Mouse (Mus musculus): Measurements from ENCODE around the gene Olfr1076. TPM values are rescaled to one million over a fixed set of nuclear protein-coding genes. Genes with fewer than 3 reads are reported as not detected.
"Not testable (repeated sequence)": the region's sequence is repeated elsewhere in the genome, so short reads cannot be mapped to it uniquely, and the experiment has no call there.

The Olfr1076 gene
- not detected in 2 replicates for polyA plus RNA-seq (2015; fragmentation: Nextera tagmentation; extraction: Ambion mirVana)

DNA sequence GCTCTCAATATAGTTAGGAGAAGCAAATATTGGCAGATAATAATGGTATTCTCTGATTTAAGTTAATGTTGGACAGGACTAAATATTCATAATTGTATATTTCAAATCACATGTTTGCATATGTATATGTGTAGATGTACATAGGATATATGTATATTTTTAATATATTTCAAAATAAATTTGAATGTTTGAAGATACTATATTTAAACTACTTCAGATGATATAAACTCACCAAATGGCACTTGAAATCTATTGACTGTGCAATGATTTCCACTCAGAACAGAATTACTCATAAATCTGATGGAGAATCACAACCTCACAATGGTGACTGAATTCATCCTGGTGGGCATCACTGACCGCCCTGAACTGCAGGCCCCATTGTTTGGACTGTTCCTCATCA, at the start of gene Olfr1076:
Gene Olfr1076, plus strand, starts transcription at position 301 of the 400 bp plus-strand sequence.
- Histone ChIP-seq H3K4me2 (ENCODE audit: low read depth, low read length) (no peak within 1 kb of the TSS), H3K9me3 (replicated peaks; ENCODE audit: control insufficient read depth, low read length) (no peaks in the 10 kb centered on the region), H3K9ac (ENCODE audit: low read length) (no peak within 1 kb of the TSS), H3K27me3 (ENCODE audit: control insufficient read depth, insufficient read depth, low read length) (no peaks in the 10 kb centered on the region), H3K27ac (ENCODE audit: low read length) (no peak within 1 kb of the TSS), H3K4me1 (ENCODE audit: control insufficient read depth, insufficient read depth, low read length) (no peaks in the 10 kb centered on the region), H3K36me3 (ENCODE audit: control insufficient read depth, insufficient read depth, low read length) (no peaks in the 10 kb centered on the region), H3K4me3 (replicated peaks; ENCODE audit: low read length) (no peak within 1 kb of the TSS)
- no peak for ATAC-seq (ENCODE audit: insufficient read depth, low FRiP score)
- WGBS: 78% methylated on average over 1 of the region's 1 CpGs

DNA sequence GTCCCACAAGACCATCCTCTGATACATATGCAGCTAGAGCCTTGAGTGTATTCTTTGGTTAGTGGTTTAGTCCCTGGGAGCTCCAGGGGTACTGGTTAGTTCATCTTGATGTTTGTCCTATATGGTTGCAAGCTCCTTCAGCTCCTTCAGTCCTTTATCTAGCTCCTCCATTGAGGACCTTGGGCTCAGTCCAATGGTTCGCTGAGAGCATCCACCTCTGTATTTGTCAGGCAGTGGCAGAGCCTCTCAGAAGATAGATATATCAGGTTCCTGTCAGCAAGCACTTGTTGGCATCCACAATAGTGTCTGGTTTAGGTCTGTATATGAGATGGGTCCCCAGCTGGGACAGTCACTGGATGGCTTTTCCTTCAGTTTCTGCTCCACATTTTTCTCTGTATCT, 47.8 kb upstream of the Olfr1076 start:
- ATAC-seq (ENCODE audit: insufficient read depth, low FRiP score): no peak
- H3K27ac ChIP-seq (ENCODE audit: low read length): no peak overlapping the region
- no peak overlapping the region for H3K4me2 ChIP-seq (ENCODE audit: low read depth, low read length)
- no peak overlapping the region for H3K9ac ChIP-seq (ENCODE audit: low read length)
- no peaks in the 10 kb centered on the region for H3K27me3 ChIP-seq (ENCODE audit: control insufficient read depth, insufficient read depth, low read length)
- WGBS: 61% methylated on average over 1 of the region's 1 CpGs
- H3K36me3 ChIP-seq (ENCODE audit: control insufficient read depth, insufficient read depth, low read length): no peaks in the 10 kb centered on the region
- no peaks in the 10 kb centered on the region for H3K9me3 ChIP-seq (replicated peaks; ENCODE audit: control insufficient read depth, low read length)
- H3K4me3 ChIP-seq (replicated peaks; ENCODE audit: low read length): no peak overlapping the region
- no peaks in the 10 kb centered on the region for H3K4me1 ChIP-seq (ENCODE audit: control insufficient read depth, insufficient read depth, low read length)

DNA sequence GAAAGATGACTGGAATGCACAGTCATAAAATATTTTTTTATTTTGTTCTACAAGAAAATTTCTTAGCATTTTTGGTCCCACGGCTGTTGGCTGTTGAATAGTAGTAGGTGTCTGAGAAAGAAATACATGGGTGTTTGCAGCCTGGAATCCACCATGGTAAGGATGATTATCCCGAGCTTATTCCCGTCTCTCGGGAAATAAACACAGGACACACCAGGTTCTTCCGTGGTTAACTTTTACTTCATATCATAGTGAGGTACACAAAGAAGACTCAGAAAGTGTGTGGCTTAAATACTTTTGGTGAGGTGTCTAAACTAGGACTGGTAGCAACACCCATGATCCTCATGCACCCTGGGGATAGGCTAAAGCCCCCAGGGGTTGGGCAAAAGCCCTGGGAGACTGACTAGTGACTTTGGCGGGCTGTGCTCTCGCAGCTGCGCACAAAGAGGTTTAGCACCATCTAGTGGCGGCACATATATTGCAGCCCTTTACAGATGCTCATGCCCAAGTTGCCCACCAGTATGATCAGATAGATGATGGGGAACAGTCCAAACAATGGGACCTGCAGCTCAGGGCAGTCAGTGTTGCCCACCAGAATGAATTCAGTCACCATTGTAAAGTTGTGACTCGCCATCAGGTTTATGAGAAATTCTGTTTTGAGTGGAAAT, 43.7 kb upstream of the Olfr1076 start:
- Histone ChIP-seq H3K9ac (ENCODE audit: low read length) (peak overlapping the region; percentile 43; the same call in 1 of the 2 replicates), H3K36me3 (ENCODE audit: control insufficient read depth, insufficient read depth, low read length) (no peaks in the 10 kb centered on the region), H3K4me1 (ENCODE audit: control insufficient read depth, insufficient read depth, low read length) (no peaks in the 10 kb centered on the region), H3K4me3 (replicated peaks; ENCODE audit: low read length) (0 out of 2 replicates have a peak overlapping the region, but pooled peaks have one; percentile 10), H3K4me2 (ENCODE audit: low read depth, low read length) (peak overlapping the region; percentile 43), H3K27ac (ENCODE audit: low read length) (no peak overlapping the region), H3K9me3 (replicated peaks; ENCODE audit: control insufficient read depth, low read length) (no peaks in the 10 kb centered on the region), H3K27me3 (ENCODE audit: control insufficient read depth, insufficient read depth, low read length) (no peaks in the 10 kb centered on the region)
- WGBS: 27% methylated on average over 10 of the region's 10 CpGs
- ATAC-seq (ENCODE audit: insufficient read depth, low FRiP score): no peak

DNA sequence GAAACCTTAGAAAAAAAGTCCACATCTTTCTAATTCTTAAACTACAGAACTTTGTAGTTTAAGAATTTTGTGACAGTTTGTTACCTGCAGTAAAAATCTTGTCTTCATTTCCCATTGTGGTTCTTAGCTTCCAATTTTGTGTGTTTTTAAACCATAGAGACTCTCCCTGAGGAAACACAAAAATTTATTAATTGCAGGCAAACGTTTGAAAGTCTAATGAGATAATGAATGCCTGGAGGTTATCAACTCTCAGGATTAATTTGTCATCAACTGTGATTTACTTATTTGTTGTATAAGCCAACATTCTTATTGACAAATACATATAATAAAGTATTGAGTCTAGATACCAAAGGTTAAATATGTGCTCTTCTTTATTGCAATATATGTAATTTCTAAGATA, 21.0 kb upstream of the Olfr1076 start, which contains the start of gene Olfr228:
Gene Olfr228, minus strand, starts transcription at position 101 of the 400 bp plus-strand sequence.
- no peaks in the 10 kb centered on the region for H3K9me3 ChIP-seq (replicated peaks; ENCODE audit: control insufficient read depth, low read length)
- no peak within 1 kb of the TSS for H3K4me3 ChIP-seq (replicated peaks; ENCODE audit: low read length)
- 30% methylated on average over 1 of the region's 1 CpGs for WGBS
- H3K27me3 ChIP-seq (ENCODE audit: control insufficient read depth, insufficient read depth, low read length): no peaks in the 10 kb centered on the region
- no peak for ATAC-seq (ENCODE audit: insufficient read depth, low FRiP score)
- no peaks in the 10 kb centered on the region for H3K4me1 ChIP-seq (ENCODE audit: control insufficient read depth, insufficient read depth, low read length)
- no peak within 1 kb of the TSS for H3K9ac ChIP-seq (ENCODE audit: low read length)
- H3K4me2 ChIP-seq (ENCODE audit: low read depth, low read length): no peak within 1 kb of the TSS
- H3K36me3 ChIP-seq (ENCODE audit: control insufficient read depth, insufficient read depth, low read length): no peaks in the 10 kb centered on the region
- H3K27ac ChIP-seq (ENCODE audit: low read length): no peak within 1 kb of the TSS

DNA sequence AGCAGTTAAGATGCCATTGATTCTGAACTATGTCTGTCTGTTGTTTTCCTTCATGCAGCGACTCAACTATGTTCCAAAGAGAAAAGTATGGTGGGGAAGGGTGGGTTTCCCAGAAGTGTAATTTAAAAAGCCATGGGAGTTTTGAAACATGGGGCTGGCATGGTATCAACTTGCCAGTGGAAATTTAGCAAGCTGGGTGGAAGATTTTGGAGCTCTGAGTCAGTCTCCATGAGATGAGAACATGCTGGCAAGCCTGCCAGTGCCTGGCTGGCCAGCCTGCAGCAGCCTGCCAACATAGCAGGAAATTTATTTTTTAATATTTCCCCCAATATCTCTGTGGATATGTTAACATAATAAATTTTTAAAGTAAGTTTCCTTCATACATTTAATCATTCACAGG, 22.7 kb downstream of the Olfr1076 start:
- H3K27me3 ChIP-seq (ENCODE audit: control insufficient read depth, insufficient read depth, low read length): no peaks in the 10 kb centered on the region
- H3K9me3 ChIP-seq (replicated peaks; ENCODE audit: control insufficient read depth, low read length): no peaks in the 10 kb centered on the region
- no peak overlapping the region for H3K4me3 ChIP-seq (replicated peaks; ENCODE audit: low read length)
- ATAC-seq (ENCODE audit: insufficient read depth, low FRiP score): no peak
- WGBS: 85% methylated on average over 1 of the region's 1 CpGs
- H3K36me3 ChIP-seq (ENCODE audit: control insufficient read depth, insufficient read depth, low read length): no peaks in the 10 kb centered on the region
- no peak overlapping the region for H3K4me2 ChIP-seq (ENCODE audit: low read depth, low read length)
- H3K9ac ChIP-seq (ENCODE audit: low read length): no peak overlapping the region
- no peaks in the 10 kb centered on the region for H3K4me1 ChIP-seq (ENCODE audit: control insufficient read depth, insufficient read depth, low read length)
- H3K27ac ChIP-seq (ENCODE audit: low read length): no peak overlapping the region

DNA sequence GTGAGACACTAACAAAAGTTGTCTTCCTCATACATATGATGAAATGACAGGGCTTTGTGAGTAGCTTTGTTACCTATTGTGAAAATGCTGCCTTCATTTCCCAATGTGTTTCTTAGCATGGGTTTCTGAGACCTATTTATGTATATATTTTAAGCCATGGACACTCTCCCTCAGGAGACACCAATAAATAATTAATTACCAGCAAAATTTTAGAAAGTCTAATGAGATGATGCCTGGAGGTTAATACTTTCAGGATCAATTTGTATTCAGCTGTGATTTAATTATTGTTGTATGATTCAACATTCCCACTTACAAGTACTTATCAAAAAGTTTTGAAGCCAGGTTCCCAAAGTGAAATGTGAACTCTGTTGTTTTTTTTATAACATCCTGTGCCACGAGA, 34.1 kb downstream of the Olfr1076 start, which contains the start of gene Olfr1079:
Gene Olfr1079, minus strand, starts transcription at position 101 of the 400 bp plus-strand sequence.
- no peak within 1 kb of the TSS for H3K27ac ChIP-seq (ENCODE audit: low read length)
- no peaks in the 10 kb centered on the region for H3K9me3 ChIP-seq (replicated peaks; ENCODE audit: control insufficient read depth, low read length)
- no peak within 1 kb of the TSS for H3K4me2 ChIP-seq (ENCODE audit: low read depth, low read length)
- no peaks in the 10 kb centered on the region for H3K4me1 ChIP-seq (ENCODE audit: control insufficient read depth, insufficient read depth, low read length)
- WGBS: 75% methylated on average over 1 of the region's 1 CpGs
- no peak within 1 kb of the TSS for H3K4me3 ChIP-seq (replicated peaks; ENCODE audit: low read length)
- no peak within 1 kb of the TSS for H3K9ac ChIP-seq (ENCODE audit: low read length)
- H3K36me3 ChIP-seq (ENCODE audit: control insufficient read depth, insufficient read depth, low read length): no peaks in the 10 kb centered on the region
- no peaks in the 10 kb centered on the region for H3K27me3 ChIP-seq (ENCODE audit: control insufficient read depth, insufficient read depth, low read length)
- no peak for ATAC-seq (ENCODE audit: insufficient read depth, low FRiP score)

DNA sequence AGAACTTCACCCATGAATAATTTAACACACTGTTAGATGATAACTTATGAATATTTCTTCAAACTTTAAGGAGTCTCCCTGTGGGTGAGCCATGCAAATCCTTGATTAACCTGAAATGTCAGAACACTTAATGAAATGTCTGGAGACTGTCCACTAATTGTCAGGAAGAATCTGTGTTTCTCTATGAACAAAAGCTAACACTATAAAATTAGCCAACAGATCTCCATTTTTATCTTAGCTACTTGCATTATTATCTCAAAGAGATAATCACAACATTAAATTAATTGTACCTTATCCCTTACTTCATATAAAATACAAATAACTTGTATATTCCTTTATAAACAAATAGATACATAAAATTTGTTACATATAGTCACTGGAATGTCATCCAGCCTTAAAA, 49.9 kb downstream of the Olfr1076 start, which contains the start of gene Olfr1080:
Gene Olfr1080, minus strand, starts transcription at position 101 of the 400 bp plus-strand sequence.
- H3K27me3 ChIP-seq (ENCODE audit: control insufficient read depth, insufficient read depth, low read length); H3K4me2 ChIP-seq (ENCODE audit: low read depth, low read length); H3K9ac ChIP-seq (ENCODE audit: low read length); H3K36me3 ChIP-seq (ENCODE audit: control insufficient read depth, insufficient read depth, low read length); H3K4me3 ChIP-seq (replicated peaks; ENCODE audit: low read length); H3K9me3 ChIP-seq (replicated peaks; ENCODE audit: control insufficient read depth, low read length); ATAC-seq (ENCODE audit: insufficient read depth, low FRiP score); H3K4me1 ChIP-seq (ENCODE audit: control insufficient read depth, insufficient read depth, low read length); H3K27ac ChIP-seq (ENCODE audit: low read length): not testable (repeated sequence)

Other genes starting within 250 kb of the Olfr1076 start
- not detected in 2 replicates for gene Olfr1051, start 229.4 kb upstream of the Olfr1076 start, polyA plus RNA-seq (2015; fragmentation: Nextera tagmentation; extraction: Ambion mirVana)
- not detected in 2 replicates for gene Olfr1052, start 216.0 kb upstream of the Olfr1076 start, polyA plus RNA-seq (2015; fragmentation: Nextera tagmentation; extraction: Ambion mirVana)
- not detected in 2 replicates for gene Olfr1053, start 193.2 kb upstream of the Olfr1076 start, polyA plus RNA-seq (2015; fragmentation: Nextera tagmentation; extraction: Ambion mirVana)
- not detected in 2 replicates for gene Olfr1054, start 173.0 kb upstream of the Olfr1076 start, polyA plus RNA-seq (2015; fragmentation: Nextera tagmentation; extraction: Ambion mirVana)
- gene Olfr1055, start 158.2 kb upstream of the Olfr1076 start, polyA plus RNA-seq (2015; fragmentation: Nextera tagmentation; extraction: Ambion mirVana): not detected in 2 replicates
- not detected in 2 replicates for gene Olfr1056, start 146.0 kb upstream of the Olfr1076 start, polyA plus RNA-seq (2015; fragmentation: Nextera tagmentation; extraction: Ambion mirVana)
- not detected in 2 replicates for gene Olfr1057, start 130.1 kb upstream of the Olfr1076 start, polyA plus RNA-seq (2015; fragmentation: Nextera tagmentation; extraction: Ambion mirVana)
- gene Olfr1058, start 119.9 kb upstream of the Olfr1076 start, polyA plus RNA-seq (2015; fragmentation: Nextera tagmentation; extraction: Ambion mirVana): not detected in 2 replicates
- not detected in 2 replicates for gene Olfr1061, start 94.4 kb upstream of the Olfr1076 start, polyA plus RNA-seq (2015; fragmentation: Nextera tagmentation; extraction: Ambion mirVana)
- gene Olfr1062, start 81.7 kb upstream of the Olfr1076 start, polyA plus RNA-seq (2015; fragmentation: Nextera tagmentation; extraction: Ambion mirVana): not detected in 2 replicates
- gene Olfr1065, start 57.9 kb upstream of the Olfr1076 start, polyA plus RNA-seq (2015; fragmentation: Nextera tagmentation; extraction: Ambion mirVana): not detected in 2 replicates
- not detected in 2 replicates for gene Olfr1066, start 52.2 kb upstream of the Olfr1076 start, polyA plus RNA-seq (2015; fragmentation: Nextera tagmentation; extraction: Ambion mirVana)
- gene Olfr228, start 21.1 kb upstream of the Olfr1076 start, polyA plus RNA-seq (2015; fragmentation: Nextera tagmentation; extraction: Ambion mirVana): not detected in 2 replicates
- not detected in 2 replicates for gene Olfr1079, start 34.0 kb downstream of the Olfr1076 start, polyA plus RNA-seq (2015; fragmentation: Nextera tagmentation; extraction: Ambion mirVana)
- not detected in 2 replicates for gene Olfr1080, start 49.8 kb downstream of the Olfr1076 start, polyA plus RNA-seq (2015; fragmentation: Nextera tagmentation; extraction: Ambion mirVana)
- gene Olfr1082, start 90.5 kb downstream of the Olfr1076 start, polyA plus RNA-seq (2015; fragmentation: Nextera tagmentation; extraction: Ambion mirVana): not detected in 2 replicates
- not detected in 2 replicates for gene Olfr1084, start 131.3 kb downstream of the Olfr1076 start, polyA plus RNA-seq (2015; fragmentation: Nextera tagmentation; extraction: Ambion mirVana)
- not detected in 2 replicates for gene Olfr1085, start 153.6 kb downstream of the Olfr1076 start, polyA plus RNA-seq (2015; fragmentation: Nextera tagmentation; extraction: Ambion mirVana)
- gene Olfr1086, start 171.6 kb downstream of the Olfr1076 start, polyA plus RNA-seq (2015; fragmentation: Nextera tagmentation; extraction: Ambion mirVana): not detected in 2 replicates
- gene Olfr1087, start 189.9 kb downstream of the Olfr1076 start, polyA plus RNA-seq (2015; fragmentation: Nextera tagmentation; extraction: Ambion mirVana): not detected in 2 replicates
- not detected in 2 replicates for gene Olfr1089, start 225.2 kb downstream of the Olfr1076 start, polyA plus RNA-seq (2015; fragmentation: Nextera tagmentation; extraction: Ambion mirVana)